Mouse (Mus musculus): ENCODE data around the gene Ccdc137. TPM values are rescaled to one million over a fixed set of nuclear protein-coding genes. Genes with fewer than 3 reads are reported as not detected.

The Ccdc137 gene
- 34.0 to 41.8 TPM (median 36.3 TPM) in 4 replicates for total RNA-seq (2023; ENCODE audit: inconsistent age)

DNA sequence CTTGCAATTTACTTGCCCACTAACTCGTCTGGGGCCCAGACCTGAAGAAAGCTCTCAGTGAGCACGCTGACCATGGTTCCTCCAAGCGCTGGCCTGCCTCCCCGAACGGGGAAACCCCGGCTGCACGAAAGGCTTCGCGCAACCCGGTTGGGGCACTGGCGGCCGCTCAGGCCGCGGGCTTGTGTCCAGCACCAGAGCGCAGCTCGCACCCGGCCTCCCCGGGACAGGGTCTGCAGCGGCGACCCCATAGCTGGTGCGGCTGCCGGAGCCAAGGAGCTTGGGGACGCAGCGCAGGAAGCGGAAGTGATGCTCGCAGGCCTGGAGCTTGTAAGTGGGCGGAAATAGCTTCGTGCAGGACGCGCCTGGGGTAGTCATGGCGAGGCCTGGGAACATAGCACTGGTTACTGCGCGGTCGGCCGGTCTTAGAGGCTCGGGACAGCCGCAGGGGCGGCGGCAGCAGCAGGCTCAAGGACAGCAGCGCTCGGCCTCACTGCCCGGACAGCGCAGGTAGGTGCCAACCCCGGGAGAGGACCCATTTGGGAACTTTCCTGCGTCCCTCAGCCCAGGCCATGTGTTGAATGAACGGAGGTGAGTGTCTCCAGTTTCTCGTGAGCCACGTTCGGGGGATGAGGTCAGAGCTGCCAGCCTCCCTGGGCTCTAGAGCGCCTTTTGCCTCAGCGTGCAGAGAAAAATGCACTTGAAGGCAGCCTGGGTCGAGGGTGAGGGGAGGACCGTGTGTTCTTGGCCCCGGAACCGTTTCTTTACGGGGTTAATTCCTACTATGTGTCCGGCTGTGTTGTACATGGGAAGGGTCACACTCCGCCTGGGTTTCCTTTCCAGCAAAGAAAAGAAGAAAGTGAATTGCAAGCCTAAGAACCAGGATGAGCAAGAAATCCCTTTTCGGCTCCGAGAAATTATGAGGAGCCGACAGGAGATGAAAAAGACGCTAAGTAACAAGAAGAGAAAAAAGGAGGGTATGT is at the start of gene Ccdc137, which contains the start of gene Oxld1:
TSS of gene Ccdc137 (plus strand) at position 344 of the 980 bp plus-strand sequence.
TSS of gene Oxld1 (minus strand) at position 297 of the 980 bp plus-strand sequence.

DNA sequence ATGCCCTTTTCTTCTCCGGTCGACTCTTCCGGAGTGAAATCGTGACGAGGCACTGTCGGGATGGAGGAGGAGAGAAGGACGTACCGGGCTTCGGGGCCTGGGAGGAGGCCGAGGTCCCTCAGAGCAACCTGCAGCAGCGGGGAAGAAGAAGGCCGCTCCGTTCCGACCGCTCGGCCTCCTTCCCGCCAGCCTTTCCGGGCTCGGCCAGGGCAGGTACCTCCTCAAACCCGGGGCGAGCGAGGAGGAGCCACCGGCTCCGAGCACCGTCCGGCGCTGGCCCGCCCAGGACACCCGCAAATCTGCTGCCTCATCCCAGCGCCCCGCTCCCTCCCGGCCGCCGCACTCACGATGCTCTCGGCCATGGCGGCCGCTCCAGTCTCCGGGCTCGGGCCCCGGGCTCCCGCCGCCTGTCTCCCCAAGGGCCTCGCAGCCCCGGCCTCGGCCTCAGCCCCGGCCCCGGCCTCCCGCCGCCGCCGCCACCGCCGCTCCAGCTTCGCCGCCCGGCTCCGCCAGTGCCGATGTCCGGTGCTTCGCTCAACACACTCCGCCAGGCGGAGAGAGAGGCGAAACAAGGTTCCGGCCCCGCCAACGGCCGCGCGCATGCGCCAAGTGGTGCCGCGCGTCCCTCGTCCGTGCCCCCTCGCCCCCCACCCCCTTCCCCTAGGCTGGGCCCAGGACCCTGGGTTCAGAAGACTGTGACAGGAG is 20.6 kb upstream of the Ccdc137 start, which contains the start of gene Nploc4:
TSS of gene Nploc4 (minus strand) at position 557 of the 705 bp plus-strand sequence.

DNA sequence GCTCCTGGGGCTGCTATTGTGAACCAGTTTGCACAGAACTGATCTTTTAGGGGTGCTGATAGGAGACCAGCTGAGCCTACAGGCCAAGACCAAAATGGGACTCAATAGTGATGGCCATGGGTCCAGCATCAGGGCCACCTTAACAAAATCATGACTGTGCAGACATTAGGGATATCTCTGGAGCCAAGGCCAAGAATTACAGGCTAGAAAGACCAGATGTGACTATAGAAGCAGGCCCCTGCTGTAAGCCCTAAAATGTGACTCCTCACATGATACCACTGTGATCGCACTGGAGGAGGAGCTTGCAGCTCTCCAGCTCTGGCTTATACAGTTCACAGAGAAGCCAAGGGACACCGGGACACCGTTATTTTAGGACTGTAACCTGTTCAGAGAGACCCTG is 15.6 kb upstream of the Ccdc137 start, which contains the start of gene Tspan10:
TSS of gene Tspan10 (plus strand) at position 301 of the 400 bp plus-strand sequence.

DNA sequence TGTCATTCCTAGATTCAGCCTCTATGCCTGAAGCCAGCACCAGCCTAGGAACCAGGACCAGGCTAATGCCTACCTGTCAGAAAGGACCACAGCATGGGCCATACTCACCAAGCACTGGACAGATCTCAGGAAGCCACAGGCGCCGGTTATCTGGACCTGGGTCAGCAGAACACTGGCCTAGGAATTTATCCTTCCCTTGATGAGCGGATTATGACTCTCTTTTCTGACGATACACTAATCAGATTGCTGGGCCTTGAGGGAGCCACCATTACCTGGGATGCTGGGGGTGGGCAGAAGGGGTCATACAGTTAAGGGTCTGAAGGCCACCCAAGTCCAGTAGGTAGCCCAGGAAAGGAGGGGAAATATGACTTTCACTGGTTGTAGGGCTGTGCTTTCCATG is 4.6 kb upstream of the Ccdc137 start, which contains the start of gene Pde6g:
TSS of gene Pde6g (minus strand) at position 195 of the 400 bp plus-strand sequence.

DNA sequence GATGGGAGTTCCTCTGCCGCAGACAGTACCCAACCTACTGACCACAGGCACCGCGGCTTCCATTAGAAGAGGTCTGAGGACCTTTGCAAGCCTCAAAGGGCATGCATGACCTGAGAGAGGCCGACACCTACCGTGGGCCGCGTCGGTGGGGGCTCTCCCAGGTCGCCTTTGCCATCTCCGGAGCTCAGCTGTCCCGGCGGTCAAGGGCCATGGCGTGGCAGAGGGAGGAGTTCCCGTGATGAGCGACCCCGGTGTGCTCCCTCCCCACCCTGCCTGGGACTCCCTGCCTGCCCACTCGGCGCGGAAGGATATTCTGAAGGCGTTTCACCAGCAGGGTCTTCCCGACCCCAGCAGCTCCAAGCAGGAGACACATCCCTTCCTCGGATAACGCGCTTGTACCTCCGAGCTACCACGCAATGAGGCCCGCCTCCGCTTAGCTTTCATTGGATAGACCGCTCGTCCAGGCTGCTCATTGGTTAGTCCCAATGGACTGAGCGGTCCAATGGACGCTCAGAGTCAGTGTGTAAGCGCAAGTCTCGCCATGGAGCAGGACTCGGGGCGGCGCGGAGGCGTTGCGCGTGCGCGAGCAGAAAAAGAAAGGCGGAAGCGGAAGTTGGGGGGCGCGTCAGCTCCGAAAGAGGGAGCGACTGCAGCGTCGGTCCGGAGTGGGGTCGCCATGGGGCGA is 9.3 kb downstream of the Ccdc137 start, which contains the start of gene Arl16:
TSS of gene Arl16 (minus strand) at position 557 of the 685 bp plus-strand sequence.

DNA sequence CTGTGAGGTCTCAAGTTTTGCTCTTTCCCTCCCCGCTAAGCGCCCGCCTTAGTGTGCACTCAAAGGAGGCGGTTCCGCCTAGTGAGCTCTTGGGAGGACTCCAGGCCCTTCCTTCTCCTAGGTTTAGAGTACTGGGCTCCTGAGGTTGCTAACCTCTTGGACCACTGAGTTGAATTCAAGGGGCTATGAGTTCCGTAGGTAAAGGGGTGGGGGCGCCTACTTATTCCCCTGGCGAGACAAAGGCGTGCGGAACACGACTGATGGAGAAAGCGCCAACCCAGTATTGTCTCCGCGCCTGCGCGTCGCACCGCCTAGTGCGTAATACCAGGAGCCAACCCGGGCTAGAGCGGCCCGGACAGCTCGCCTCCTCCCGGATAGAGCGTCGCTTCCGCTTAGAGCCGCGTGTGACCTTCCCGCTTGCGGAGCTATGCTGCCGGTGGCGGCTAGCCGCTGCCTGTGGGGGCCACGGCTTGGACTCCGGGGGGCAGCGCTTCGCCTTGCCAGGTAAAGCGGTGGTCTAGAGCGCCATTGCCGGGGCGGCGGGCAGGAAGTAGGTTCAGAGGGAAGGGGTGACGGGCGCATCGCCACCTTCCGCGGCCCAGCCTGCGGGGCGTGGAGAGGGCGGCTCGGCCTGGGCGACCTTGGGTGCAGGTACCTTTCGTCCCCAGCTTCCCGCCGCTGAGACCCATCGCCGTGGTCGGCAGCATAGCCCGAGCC is 26.5 kb downstream of the Ccdc137 start, which contains the start of gene Mrpl12:
TSS of gene Mrpl12 (plus strand) at position 349 of the 717 bp plus-strand sequence.

DNA sequence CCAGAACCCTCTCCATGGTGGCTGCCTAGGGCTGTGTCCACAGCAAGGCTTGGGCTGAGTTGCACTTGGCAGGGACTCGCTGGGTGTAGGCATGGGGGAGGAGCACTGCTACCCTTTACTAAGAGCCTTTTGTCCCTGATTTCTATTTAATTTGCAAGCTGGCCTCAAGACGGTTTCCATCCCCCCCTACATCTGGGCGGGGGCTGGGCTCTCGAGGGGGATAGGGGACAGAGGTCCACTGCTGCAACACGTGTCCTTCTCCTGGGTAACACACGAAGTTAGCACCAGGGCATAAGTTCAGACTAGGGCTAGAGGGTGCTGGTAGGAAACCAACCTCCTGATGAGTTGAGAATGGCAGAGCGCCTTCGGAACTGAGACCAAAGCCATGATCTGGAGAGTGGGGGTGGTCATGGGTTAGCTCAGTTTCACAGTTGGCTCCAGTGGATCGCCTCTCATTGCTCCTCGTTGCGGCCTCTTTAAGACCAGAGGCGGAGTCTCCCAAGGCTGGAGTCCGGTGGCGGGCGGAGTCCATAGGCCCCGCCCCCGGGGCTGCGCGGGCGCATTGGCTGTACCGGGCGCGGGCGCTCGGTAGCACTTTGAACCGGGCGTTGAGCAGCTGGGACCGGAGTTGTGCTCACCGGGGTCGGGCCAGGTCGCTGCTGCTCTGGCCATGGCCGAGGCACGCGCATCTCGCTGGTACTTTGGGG is 33.6 kb downstream of the Ccdc137 start, which contains the start of gene Slc25a10:
TSS of gene Slc25a10 (plus strand) at position 524 of the 707 bp plus-strand sequence.

Other genes with a start within 250 kb of the Ccdc137 start
- 0.03 to 0.78 TPM (median 0.25 TPM) in 4 replicates for gene Bahcc1, start 225.2 kb upstream of the Ccdc137 start, total RNA-seq (2023; ENCODE audit: inconsistent age)
- gene Actg1, start 109.6 kb upstream of the Ccdc137 start, total RNA-seq (2023; ENCODE audit: inconsistent age): 1,255 to 1,296 TPM (median 1,289 TPM) in 4 replicates
- gene Fscn2, start 96.6 kb upstream of the Ccdc137 start, total RNA-seq (2023; ENCODE audit: inconsistent age): not detected in 4 replicates
- gene Faap100, start 79.4 kb upstream of the Ccdc137 start, total RNA-seq (2023; ENCODE audit: inconsistent age): 18.9 to 24.4 TPM (median 19.5 TPM) in 4 replicates
- 60.2 to 72.2 TPM (median 62.6 TPM) in 4 replicates for gene Nploc4, start 20.4 kb upstream of the Ccdc137 start, total RNA-seq (2023; ENCODE audit: inconsistent age)
- gene Tspan10, start 15.5 kb upstream of the Ccdc137 start, total RNA-seq (2023; ENCODE audit: inconsistent age): 19.3 to 55.6 TPM (median 19.3 TPM) in 3 of 4 replicates, not detected in the other
- 0.21 to 0.87 TPM in 2 of 4 replicates, not detected in the others for gene Pde6g, start 4.6 kb upstream of the Ccdc137 start, total RNA-seq (2023; ENCODE audit: inconsistent age)
- 3.7 to 11.0 TPM (median 7.5 TPM) in 4 replicates for gene Oxld1, start within 50 bp of the Ccdc137 start, total RNA-seq (2023; ENCODE audit: inconsistent age)
- 10.4 to 13.5 TPM (median 11.1 TPM) in 4 replicates for gene Arl16, start 9.5 kb downstream of the Ccdc137 start, total RNA-seq (2023; ENCODE audit: inconsistent age)
- gene Mrpl12, start 26.5 kb downstream of the Ccdc137 start, total RNA-seq (2023; ENCODE audit: inconsistent age): 32.3 to 43.2 TPM (median 33.4 TPM) in 4 replicates
- 10.5 to 14.5 TPM (median 12.3 TPM) in 4 replicates for gene Slc25a10, start 33.7 kb downstream of the Ccdc137 start, total RNA-seq (2023; ENCODE audit: inconsistent age)
- not detected in 4 replicates for gene Gcgr, start 72.6 kb downstream of the Ccdc137 start, total RNA-seq (2023; ENCODE audit: inconsistent age)
- 42.2 to 46.1 TPM (median 43.6 TPM) in 4 replicates for gene Mcrip1, start 91.6 kb downstream of the Ccdc137 start, total RNA-seq (2023; ENCODE audit: inconsistent age)
- not detected in 4 replicates for gene Ppp1r27, start 93.0 kb downstream of the Ccdc137 start, total RNA-seq (2023; ENCODE audit: inconsistent age)
- gene P4hb, start 115.1 kb downstream of the Ccdc137 start, total RNA-seq (2023; ENCODE audit: inconsistent age): 141 to 162 TPM (median 155 TPM) in 4 replicates
- gene Arhgdia, start 123.5 kb downstream of the Ccdc137 start, total RNA-seq (2023; ENCODE audit: inconsistent age): 520 to 560 TPM (median 534 TPM) in 4 replicates
- gene Alyref, start 140.2 kb downstream of the Ccdc137 start, total RNA-seq (2023; ENCODE audit: inconsistent age): 127 to 143 TPM (median 137 TPM) in 4 replicates
- gene Anapc11, start 140.3 kb downstream of the Ccdc137 start, total RNA-seq (2023; ENCODE audit: inconsistent age): 45.7 to 57.2 TPM (median 47.4 TPM) in 4 replicates
- gene Npb, start 150.4 kb downstream of the Ccdc137 start, total RNA-seq (2023; ENCODE audit: inconsistent age): 1.1 to 3.0 TPM in 2 of 4 replicates, not detected in the others
- 96.0 to 113 TPM (median 107 TPM) in 4 replicates for gene Pcyt2, start 159.8 kb downstream of the Ccdc137 start, total RNA-seq (2023; ENCODE audit: inconsistent age)
- 114 to 130 TPM (median 118 TPM) in 4 replicates for gene Sirt7, start 167.1 kb downstream of the Ccdc137 start, total RNA-seq (2023; ENCODE audit: inconsistent age)
- gene Mafg, start 175.5 kb downstream of the Ccdc137 start, total RNA-seq (2023; ENCODE audit: inconsistent age): 57.2 to 69.2 TPM (median 65.4 TPM) in 4 replicates
- 0.96 to 1.9 TPM (median 1.0 TPM) in 4 replicates for gene Pycr1, start 185.7 kb downstream of the Ccdc137 start, total RNA-seq (2023; ENCODE audit: inconsistent age)
- 1.3 to 2.2 TPM in 2 of 4 replicates, not detected in the others for gene Myadml2, start 190.0 kb downstream of the Ccdc137 start, total RNA-seq (2023; ENCODE audit: inconsistent age)
- not detected in 4 replicates for gene Notum, start 203.1 kb downstream of the Ccdc137 start, total RNA-seq (2023; ENCODE audit: inconsistent age)
- 93.0 to 111 TPM (median 107 TPM) in 4 replicates for gene Aspscr1, start 214.9 kb downstream of the Ccdc137 start, total RNA-seq (2023; ENCODE audit: inconsistent age)

Measured in B cell, adult (primary cell).